Mouse (Mus musculus): ENCODE results near the gene Chil6. TPM values are rescaled to one million over a fixed set of nuclear protein-coding genes. Genes with fewer than 3 reads are reported as not detected.

The Chil6 gene
- not detected for total RNA-seq (2021)

GRCm38 (mm10) chr3:106406082-106406481 lies at the start of gene Chil6:
Gene Chil6 (minus strand): TSS chr3:106406182.
- no peak for DNase-seq (ENCODE audit: low spot score)
- intact Hi-C loops (cut with DNase I): no loop called here

GRCm38 (mm10) chr3:106452616-106453015 lies 46.6 kb upstream of the Chil6 start:
- intact Hi-C loops (cut with DNase I): no loop called here
- DNase-seq (ENCODE audit: low spot score): no peak

- intact Hi-C loops (cut with DNase I): loop anchor here (2.0 to 5.0 kb wide), 2 partner anchors 457 to 777 kb away; no protein-coding TSS in a partner anchor
- no peak for DNase-seq (ENCODE audit: low spot score)
These were observed 43.6 kb upstream of the Chil6 start for GRCm38 (mm10) chr3:106449567-106449966.

- intact Hi-C loops (cut with DNase I): loop anchor here (2.0 to 5.0 kb wide), 2 partner anchors 456 to 777 kb away; no protein-coding TSS in a partner anchor
- DNase-seq (ENCODE audit: low spot score): no peak
These were observed 43.0 kb upstream of the Chil6 start for GRCm38 (mm10) chr3:106448995-106449394.

GRCm38 (mm10) chr3:106448571-106448970 lies 42.6 kb upstream of the Chil6 start:
- no peak for DNase-seq (ENCODE audit: low spot score)
- intact Hi-C loops (cut with DNase I): loop anchor here (2.0 to 5.0 kb wide), 2 partner anchors 456 to 776 kb away; no protein-coding TSS in a partner anchor

Other genes starting within 250 kb of the Chil6 start
- gene Chil3, start 238.6 kb downstream of the Chil6 start, total RNA-seq (2021): under 1 TPM in 1 of 2 experiments, not detected in 1; 0.22 TPM
- gene Chil4, start 186.7 kb downstream of the Chil6 start, total RNA-seq (2021): not detected
- under 1 TPM; 0.70 to 0.89 TPM for gene Dennd2d, start 76.2 kb upstream of the Chil6 start, total RNA-seq (2021)
- 10 to 100 TPM; 90.5 to 94.4 TPM for gene Dram2, start 141.6 kb upstream of the Chil6 start, total RNA-seq (2021)
- gene Cept1, start 141.6 kb upstream of the Chil6 start, total RNA-seq (2021): 10 to 100 TPM; 19.2 to 20.5 TPM